Mouse (Mus musculus) liver, adult 2 months (tissue): ENCODE data around the gene Bcat1. TPM values are rescaled to one million over a fixed set of nuclear protein-coding genes. Genes with fewer than 3 reads are reported as not detected.

ENCODE experiments used
- DNase-seq: peaks from one replicate; pipeline ENCODE4 v3.0.0-alpha.2; 2011; ENCODE audit warnings: low read depth, low spot score; ENCODE audit errors: extremely low read depth
- H3K27ac ChIP-seq: fragments of 200-500 bp; replicated peaks from 2 replicates; pipeline ENCODE4 v1.5.1; 2012; ENCODE audit warnings: low read depth, mild to moderate bottlenecking, control low read depth, inconsistent platforms, low read length; ENCODE audit not compliant: insufficient read depth
- H3K27me3 ChIP-seq: fragments of 200-500 bp; 2 replicates; pipeline ENCODE4 v1.6.1; 2012; ENCODE audit warnings: mild to moderate bottlenecking, moderate library complexity, low read length, inconsistent platforms; ENCODE audit not compliant: control insufficient read depth, insufficient read depth
- H3K36me3 ChIP-seq: fragments of 200-500 bp; 2 replicates; pipeline ENCODE4 v1.6.1; 2012; ENCODE audit warnings: low read length, inconsistent platforms; ENCODE audit not compliant: control insufficient read depth, insufficient read depth
- H3K4me1 ChIP-seq: fragments of 200-500 bp; 2 replicates; pipeline ENCODE4 v1.6.1; 2011; ENCODE audit warnings: low read length; ENCODE audit not compliant: control insufficient read depth, insufficient read depth
- H3K4me3 ChIP-seq: fragments of 200-500 bp; 2 replicates; pipeline ENCODE4 v1.5.1; 2011; ENCODE audit warnings: low read depth, mild to moderate bottlenecking, control low read depth, low read length, moderate library complexity; ENCODE audit not compliant: insufficient read depth
- H3K79me2 ChIP-seq: fragments of 200-500 bp; 2 replicates; pipeline ENCODE4 v1.6.1; 2012; ENCODE audit warnings: inconsistent platforms, mild to moderate bottlenecking, low read length, moderate library complexity; ENCODE audit not compliant: control insufficient read depth, insufficient read depth
- H3K9ac ChIP-seq: fragments of 200-500 bp; 2 replicates; pipeline ENCODE4 v1.6.1; 2012; ENCODE audit warnings: low read depth, mild to moderate bottlenecking, control low read depth, inconsistent platforms, low read length
- CTCF ChIP-seq: fragments of 200-500 bp; IDR thresholded peaks from 2 replicates; pipeline ENCODE4 v1.5.1; 2011; ENCODE audit warnings: low read depth, low read length, control low read depth
- POLR2A ChIP-seq: fragments of 200-500 bp; IDR thresholded peaks from 2 replicates; pipeline ENCODE4 v1.6.1; 2011; ENCODE audit warnings: low read length, control low read depth; ENCODE audit not compliant: insufficient read depth; ENCODE audit errors: extremely low read depth
- WGBS: fragments of 180-500 bp; shearing (Covaris S2); methylation state at CpG from one replicate; pipeline ENCODE4 v1.1.7; 2018; 5-methylcytosine and 5-hydroxymethylcytosine counted together
- polyA plus RNA-seq: library from polyadenylated mRNA; depleted of rRNA; stranded (reverse); fragments of >200 nt; gene quantifications from 2 replicates; pipeline ENCODE4 v1.2.3, GENCODE M21; 2012
- total RNA-seq: library from RNA; depleted of rRNA; stranded (reverse); fragments of >200 nt; gene quantifications from 2 replicates; pipeline ENCODE4 v1.2.3, GENCODE M21; 2014

Bcat1 gene
- total and polyA plus RNA-seq, 2 experiments: 0.18 TPM; not detected in 1

GRCm38 (mm10) chr6:145002094-145002936, 73.7 kb downstream of the Bcat1 start:
- H3K9ac ChIP-seq: no peak overlapping the region
- H3K79me2 ChIP-seq: no peaks in the 10 kb centered on the region
- no peak for DNase-seq
- TF ChIP-seq CTCF (no peak), POLR2A (no peak)
- no peak overlapping the region for H3K4me3 ChIP-seq
- H3K36me3 ChIP-seq: no peaks in the 10 kb centered on the region
- H3K27ac ChIP-seq: no peak overlapping the region
- WGBS: 64% methylated on average over 13 of the region's 14 CpGs
- no peaks in the 10 kb centered on the region for H3K27me3 ChIP-seq
- H3K4me1 ChIP-seq: no peaks in the 10 kb centered on the region

GRCm38 (mm10) chr6:145001493-145001892, 74.5 kb downstream of the Bcat1 start:
- Histone ChIP-seq H3K4me1 (no peaks in the 10 kb centered on the region), H3K36me3 (no peaks in the 10 kb centered on the region), H3K27me3 (no peaks in the 10 kb centered on the region), H3K9ac (no peak overlapping the region), H3K27ac (no peak overlapping the region), H3K4me3 (no peak overlapping the region), H3K79me2 (no peaks in the 10 kb centered on the region)
- TF ChIP-seq POLR2A (no peak), CTCF (no peak)
- WGBS: 71% methylated on average over 6 of the region's 6 CpGs
- no peak for DNase-seq

- WGBS: 86% methylated on average over 3 of the region's 3 CpGs
- peak; percentile 39 for DNase-seq
- no peaks in the 10 kb centered on the region for H3K36me3 ChIP-seq
- H3K4me1 ChIP-seq: no peaks in the 10 kb centered on the region
- H3K9ac ChIP-seq: no peak overlapping the region
- no peak overlapping the region for H3K4me3 ChIP-seq
- H3K79me2 ChIP-seq: no peaks in the 10 kb centered on the region
- H3K27me3 ChIP-seq: no peaks in the 10 kb centered on the region
- H3K27ac ChIP-seq: no peak overlapping the region
- TF ChIP-seq CTCF (no peak), POLR2A (no peak)
Measured at GRCm38 (mm10) chr6:144997229-144997628, 78.8 kb downstream of the Bcat1 start.

- H3K9ac ChIP-seq: no peak overlapping the region
- no peak overlapping the region for H3K27ac ChIP-seq
- 41% methylated on average over 3 of the region's 3 CpGs for WGBS
- H3K4me1 ChIP-seq: no peaks in the 10 kb centered on the region
- DNase-seq: no peak
- no peaks in the 10 kb centered on the region for H3K27me3 ChIP-seq
- no peak overlapping the region for H3K4me3 ChIP-seq
- no peaks in the 10 kb centered on the region for H3K36me3 ChIP-seq
- TF ChIP-seq CTCF (no peak), POLR2A (no peak)
- H3K79me2 ChIP-seq: no peaks in the 10 kb centered on the region
Measured at GRCm38 (mm10) chr6:144992111-144992510, 83.9 kb downstream of the Bcat1 start.

GRCm38 (mm10) chr6:144989193-144989592, 86.8 kb downstream of the Bcat1 start:
- DNase-seq: no peak
- Histone ChIP-seq H3K4me3 (no peak overlapping the region), H3K79me2 (no peaks in the 10 kb centered on the region), H3K27ac (no peak overlapping the region), H3K36me3 (no peaks in the 10 kb centered on the region), H3K27me3 (no peaks in the 10 kb centered on the region), H3K9ac (no peak overlapping the region), H3K4me1 (no peaks in the 10 kb centered on the region)
- TF ChIP-seq CTCF: no peak; the same call in 1 of the 2 replicates
- no peak for TF ChIP-seq POLR2A
- WGBS: 89% methylated on average over 4 of the region's 4 CpGs

- Histone ChIP-seq H3K4me3 (no peak overlapping the region), H3K79me2 (no peaks in the 10 kb centered on the region), H3K27me3 (no peaks in the 10 kb centered on the region), H3K36me3 (no peaks in the 10 kb centered on the region), H3K27ac (no peak overlapping the region), H3K4me1 (no peaks in the 10 kb centered on the region), H3K9ac (no peak overlapping the region)
- 92% methylated on average over 6 of the region's 6 CpGs for WGBS
- TF ChIP-seq CTCF (no peak), POLR2A (no peak)
- DNase-seq: no peak
Measured at GRCm38 (mm10) chr6:144987676-144988075, 88.3 kb downstream of the Bcat1 start.
